Mouse (Mus musculus): ENCODE results near the gene Tsen54.

Gene Tsen54

GRCm38 (mm10) chr11:115814605-115815450 lies at the start of gene Tsen54:
Gene Tsen54 (plus strand): TSS chr11:115814724.
- peak; percentile 80 for DNase-seq (ENCODE audit: low read depth, low spot score)

DNA sequence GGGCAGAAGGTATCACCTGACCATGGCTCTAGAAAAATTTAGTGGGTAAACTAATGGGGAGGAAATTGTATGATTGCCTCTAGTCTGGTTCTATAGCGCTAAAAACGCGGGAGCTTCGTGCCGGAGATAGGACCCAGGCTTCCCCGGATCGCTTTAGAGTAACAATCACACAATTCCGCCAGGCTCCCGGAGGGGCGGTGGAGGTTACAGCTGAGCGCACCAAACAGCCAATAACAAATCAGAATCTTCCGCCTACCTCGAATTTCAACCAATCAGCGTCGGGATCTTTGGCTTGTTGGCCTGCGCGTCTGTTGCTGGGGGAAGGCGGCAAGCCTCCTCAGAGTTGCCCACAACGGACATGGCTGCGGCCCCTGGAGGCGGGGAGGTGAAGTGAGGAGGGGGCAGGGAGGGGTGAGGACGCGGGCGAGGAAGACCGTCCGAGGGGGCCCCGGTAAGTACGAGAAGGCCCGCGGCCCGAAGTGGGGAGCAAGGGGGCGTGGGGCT lies 49.4 kb upstream of the Tsen54 start, which contains the start of gene Tmem94:
Gene Tmem94 (plus strand): TSS at position 331 of the 504 bp plus-strand sequence.
- DNase-seq (ENCODE audit: low read depth, low spot score) = peak; percentile 100

DNA sequence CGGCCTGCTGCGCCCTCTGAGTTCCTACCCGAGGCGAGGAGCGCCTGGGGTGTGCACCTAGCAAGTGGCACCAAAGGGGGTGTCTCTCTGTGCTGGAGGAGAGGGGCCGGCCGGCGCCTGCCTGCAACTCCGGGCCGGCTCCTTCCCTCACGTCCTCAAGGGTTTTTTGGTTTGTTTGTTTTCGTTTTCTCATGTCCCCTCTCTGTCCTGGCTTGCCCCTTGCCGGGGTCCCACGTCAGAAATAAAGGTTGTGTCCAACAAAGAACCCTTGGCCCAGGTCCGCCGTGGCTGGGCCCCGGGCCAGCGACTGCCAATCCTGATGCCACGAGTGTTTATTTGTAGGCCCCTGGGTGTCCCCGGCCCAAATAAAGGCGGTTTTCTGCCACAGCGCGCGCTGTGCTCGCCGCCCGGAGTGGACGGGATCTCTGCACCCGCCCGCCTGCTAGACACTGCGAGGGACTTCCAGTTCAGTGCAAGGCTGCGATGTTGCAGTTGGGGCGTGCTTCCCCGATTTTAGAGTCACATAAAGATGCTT lies 48.9 kb upstream of the Tsen54 start:
- DNase-seq (ENCODE audit: low read depth, low spot score) = no peak

DNA sequence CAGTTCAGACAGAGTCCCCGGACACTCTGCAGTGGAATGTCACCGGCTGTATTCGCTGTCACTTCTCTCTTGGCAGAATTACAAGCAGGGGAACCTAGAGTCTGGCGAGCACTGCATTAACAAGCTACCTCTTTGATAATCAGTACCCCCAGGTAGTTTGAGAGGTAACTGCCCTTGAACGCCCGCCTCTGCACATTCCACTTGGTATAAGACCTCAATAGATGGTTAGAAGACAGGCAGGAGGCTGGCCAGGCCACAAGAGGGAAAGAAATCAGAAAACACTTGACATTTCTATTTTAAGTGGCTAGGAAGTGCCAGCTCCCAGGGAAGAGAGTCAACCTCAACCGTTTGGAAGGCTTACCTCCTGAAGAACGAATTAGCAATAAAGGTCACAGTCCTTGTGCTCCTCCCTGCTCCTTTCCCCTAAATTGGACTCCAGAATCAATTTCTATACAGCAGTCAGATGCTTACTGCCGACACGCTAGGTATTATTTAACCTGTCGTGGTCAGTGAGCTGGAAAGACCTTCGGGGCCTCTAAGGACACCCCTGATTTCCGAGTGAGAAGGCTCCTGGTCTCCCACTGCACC lies 48.1 kb upstream of the Tsen54 start:
- DNase-seq (ENCODE audit: low read depth, low spot score) = no peak

- no peak for DNase-seq (ENCODE audit: low read depth, low spot score)
Observed at GRCm38 (mm10) chr11:115766981-115767380, 47.5 kb upstream of the Tsen54 start.

DNA sequence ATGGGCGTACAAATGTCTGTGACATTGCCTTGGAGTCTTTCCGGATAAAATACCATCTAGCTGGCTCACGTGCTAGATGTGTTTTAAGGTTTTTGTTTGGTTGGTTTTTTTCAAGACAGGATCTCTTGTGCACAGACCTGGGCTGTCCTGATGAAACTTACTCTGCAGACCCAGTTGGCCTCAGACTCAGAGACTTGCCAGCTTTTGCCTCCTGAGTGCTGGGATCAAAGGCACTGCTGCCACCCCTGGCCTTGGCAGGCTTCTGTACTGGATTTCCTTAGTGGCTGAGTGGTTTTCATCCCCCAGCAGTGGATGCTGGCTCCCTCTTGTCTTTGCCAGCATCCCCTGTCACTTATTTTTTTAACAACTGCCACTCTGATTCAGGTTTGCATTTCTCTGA lies 45.6 kb upstream of the Tsen54 start:
- no peak for DNase-seq (ENCODE audit: low read depth, low spot score)

DNA sequence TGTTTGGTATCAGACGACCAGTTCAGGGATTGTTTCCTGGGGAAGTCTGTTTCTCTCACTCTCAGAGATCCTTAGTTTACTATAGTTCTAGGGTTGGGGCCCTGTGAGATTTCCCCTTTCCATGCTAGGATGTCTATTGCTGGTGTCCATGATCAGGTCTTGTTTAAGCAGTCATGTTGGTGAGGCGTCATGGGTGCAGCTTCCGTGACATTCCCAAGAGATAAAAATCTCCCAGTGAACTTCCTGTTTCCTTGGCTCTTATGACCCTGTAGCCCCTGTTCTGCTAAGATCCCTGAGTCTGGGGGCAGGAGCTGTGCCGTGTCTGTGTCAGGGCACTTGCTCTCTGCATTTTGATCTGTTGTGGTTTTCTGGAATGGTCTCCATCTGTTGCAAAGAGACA lies 39.9 kb upstream of the Tsen54 start:
- DNase-seq (ENCODE audit: low read depth, low spot score) = no peak

DNA sequence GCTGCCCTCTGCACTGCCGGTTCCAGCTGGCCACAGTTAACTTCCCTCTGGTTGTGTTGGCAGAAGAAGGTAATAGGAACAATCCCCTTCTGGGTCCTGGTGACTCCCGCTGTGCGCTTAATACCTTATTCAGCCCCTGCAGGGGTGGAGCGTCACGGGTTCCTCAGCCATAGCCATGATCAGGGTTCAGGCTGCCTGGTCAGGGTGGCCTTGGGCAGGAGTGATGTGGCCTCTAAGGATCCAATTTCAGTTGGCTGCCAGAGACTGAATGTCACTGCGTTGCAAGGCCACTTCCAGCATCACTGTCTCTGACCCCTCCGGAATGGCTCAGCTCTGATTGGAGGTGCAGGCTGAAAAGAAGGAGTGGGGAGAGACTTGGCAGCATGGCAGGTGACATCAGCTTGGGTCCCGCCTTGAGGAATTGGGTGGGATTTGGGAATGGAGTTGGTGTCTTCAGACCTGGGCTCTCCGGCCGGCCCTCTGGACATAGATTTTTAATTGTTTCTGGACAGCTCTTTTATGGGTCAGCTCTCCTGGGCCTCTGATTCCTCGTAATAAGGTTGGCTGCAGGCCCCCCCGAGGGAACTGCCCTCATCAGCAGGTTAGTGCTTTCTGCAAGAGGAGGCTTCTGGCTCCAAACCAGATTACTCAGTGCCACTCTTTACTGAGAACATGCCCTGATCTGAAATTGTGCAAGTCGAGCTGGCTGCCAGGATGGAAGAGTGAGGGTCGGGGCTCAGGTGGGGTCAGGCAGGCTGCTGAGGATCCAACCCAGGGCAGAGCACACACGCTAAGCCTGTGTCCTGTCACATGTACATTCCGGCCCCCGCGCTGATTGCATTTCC lies 38.5 kb upstream of the Tsen54 start:
- no peak for DNase-seq (ENCODE audit: low read depth, low spot score)

DNA sequence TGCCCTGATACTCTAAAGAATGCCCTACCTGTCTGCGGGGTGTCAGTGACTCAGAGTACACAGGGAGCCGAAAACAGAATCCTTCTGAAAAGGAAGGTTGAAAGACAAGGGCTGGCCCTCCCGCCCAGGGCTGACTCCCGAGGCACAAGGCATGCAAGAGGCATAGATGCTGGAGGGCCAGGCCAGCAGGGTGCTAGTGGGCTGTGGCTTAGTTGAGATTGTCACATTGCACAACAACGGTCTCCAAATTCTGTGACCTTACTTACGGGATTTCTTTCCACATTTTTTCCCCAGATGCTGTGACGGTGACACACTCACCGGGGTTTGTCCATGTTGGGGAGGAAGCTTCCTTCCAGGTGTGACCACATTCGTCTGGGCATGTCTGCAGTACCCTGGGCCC lies 37.6 kb upstream of the Tsen54 start:
- no peak for DNase-seq (ENCODE audit: low read depth, low spot score)

DNA sequence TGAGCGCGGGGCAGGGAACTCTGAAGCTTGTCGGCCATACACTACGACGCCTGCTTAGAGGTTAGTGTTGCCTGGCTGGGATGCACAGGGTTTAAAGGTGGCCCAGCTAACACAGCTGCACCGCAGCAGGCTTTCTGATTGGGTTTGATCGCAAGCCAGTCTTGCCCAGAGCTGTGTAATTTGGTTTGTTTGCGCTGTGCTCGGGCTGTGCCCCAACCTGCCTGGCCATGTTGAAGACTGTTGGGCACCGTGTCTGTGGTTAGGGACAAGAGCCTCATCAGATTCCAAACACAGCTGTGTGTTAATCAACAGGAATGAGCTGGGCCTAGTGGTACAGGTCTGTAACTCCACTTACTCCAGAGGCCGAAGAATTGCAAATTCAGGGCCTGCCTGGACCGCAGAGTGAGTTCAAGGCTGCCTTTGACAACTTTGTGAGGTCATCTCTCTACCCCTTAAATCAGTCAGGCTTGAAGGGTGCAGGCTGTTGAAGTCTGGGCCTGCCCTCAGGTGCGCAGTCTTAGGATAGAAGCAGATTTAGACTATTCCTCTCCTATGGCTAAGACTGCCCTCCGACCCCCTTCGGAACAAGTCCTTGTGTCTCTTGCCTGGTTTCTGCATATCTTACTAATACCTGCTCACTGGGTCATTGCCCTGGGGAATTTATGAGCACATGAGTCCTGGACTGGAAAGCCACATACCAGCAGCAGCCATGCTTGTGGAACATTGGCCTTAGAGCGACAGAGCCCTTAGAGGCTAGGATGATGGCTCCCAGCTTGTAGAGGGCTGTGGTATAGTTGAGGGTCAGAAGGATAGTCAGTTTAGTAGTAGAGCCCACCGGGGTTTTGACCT lies 36.8 kb upstream of the Tsen54 start:
- no peak for DNase-seq (ENCODE audit: low read depth, low spot score)

GRCm38 (mm10) chr11:115779038-115779571 lies 35.4 kb upstream of the Tsen54 start:
- DNase-seq (ENCODE audit: low read depth, low spot score) = peak; percentile 66

GRCm38 (mm10) chr11:115780141-115781070 lies 34.1 kb upstream of the Tsen54 start:
- DNase-seq (ENCODE audit: low read depth, low spot score) = no peak

DNA sequence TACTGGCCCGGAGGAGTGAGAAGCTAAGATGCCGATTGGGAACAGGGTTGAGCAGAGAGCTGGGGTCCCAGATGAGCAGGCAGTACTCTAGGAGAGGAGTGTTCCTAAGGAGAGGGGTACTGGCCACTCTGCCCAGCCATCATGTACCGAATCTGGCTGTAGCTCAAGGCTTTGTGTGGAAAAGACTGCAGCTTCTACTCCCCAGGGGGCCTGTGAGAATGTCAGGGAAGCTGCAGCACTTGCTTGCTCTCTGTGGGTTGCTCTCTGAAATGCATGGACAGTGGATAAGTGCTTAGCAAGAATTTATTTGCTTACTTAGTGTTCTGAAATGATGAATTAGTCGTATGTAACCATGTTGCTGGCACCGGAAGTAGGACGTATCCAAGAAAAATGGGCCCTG lies 28.1 kb upstream of the Tsen54 start:
- no peak for DNase-seq (ENCODE audit: low read depth, low spot score)

GRCm38 (mm10) chr11:115789787-115790186 lies 24.7 kb upstream of the Tsen54 start:
- DNase-seq (ENCODE audit: low read depth, low spot score) = no peak

- no peak for DNase-seq (ENCODE audit: low read depth, low spot score)
Observed at GRCm38 (mm10) chr11:115791919-115792318, 22.6 kb upstream of the Tsen54 start.

GRCm38 (mm10) chr11:115792353-115792752 lies 22.2 kb upstream of the Tsen54 start:
- no peak for DNase-seq (ENCODE audit: low read depth, low spot score)

GRCm38 (mm10) chr11:115796898-115797297 lies 17.6 kb upstream of the Tsen54 start:
- no peak for DNase-seq (ENCODE audit: low read depth, low spot score)

- no peak for DNase-seq (ENCODE audit: low read depth, low spot score)
Observed at GRCm38 (mm10) chr11:115797665-115798064, 16.9 kb upstream of the Tsen54 start.

- DNase-seq (ENCODE audit: low read depth, low spot score) = no peak
Observed at GRCm38 (mm10) chr11:115800981-115801380, 13.5 kb upstream of the Tsen54 start.
